Mouse (Mus musculus) forebrain, embryonic 16.5 days (tissue): ENCODE results near the gene Zfp382. TPM values are rescaled to one million over a fixed set of nuclear protein-coding genes. Genes with fewer than 3 reads are reported as not detected.

Experiments used
- ATAC-seq: fragments of 200-750 bp; cut with Nextera tagmentation; 2 replicates; pipeline ENCODE4 v1.8.0; 2017; ENCODE audit warnings: mild to moderate bottlenecking, moderate library complexity
- H3K27ac ChIP-seq: fragments of 300-500 bp; sonication (generic); 2 replicates; pipeline ENCODE4 v1.5.1; 2014; ENCODE audit warnings: low read length, control low read depth
- H3K27me3 ChIP-seq: fragments of 300-500 bp; sonication (generic); replicated peaks from 2 replicates; pipeline ENCODE4 v1.6.1; 2014; ENCODE audit warnings: low read length; ENCODE audit not compliant: control insufficient read depth, insufficient read depth
- H3K36me3 ChIP-seq: fragments of 300-500 bp; sonication (generic); 2 replicates; pipeline ENCODE4 v1.6.1; 2014; ENCODE audit not compliant: control insufficient read depth, insufficient read depth
- H3K4me1 ChIP-seq: fragments of 300-500 bp; sonication (generic); replicated peaks from 2 replicates; pipeline ENCODE4 v1.6.1; 2014; ENCODE audit warnings: low read length; ENCODE audit not compliant: control insufficient read depth, insufficient read depth
- H3K4me2 ChIP-seq: fragments of 300-500 bp; sonication (generic); 2 replicates; pipeline ENCODE4 v1.6.1; 2014; ENCODE audit warnings: mild to moderate bottlenecking, low read length, control low read depth
- H3K4me3 ChIP-seq: fragments of 300-500 bp; sonication (generic); replicated peaks from 2 replicates; pipeline ENCODE4 v1.5.1; 2014; ENCODE audit warnings: mild to moderate bottlenecking, low read length, control low read depth
- H3K9ac ChIP-seq: fragments of 300-500 bp; sonication (generic); replicated peaks from 2 replicates; pipeline ENCODE4 v1.6.1; 2014; ENCODE audit warnings: low read depth, low read length, control low read depth
- H3K9me3 ChIP-seq: fragments of 300-500 bp; sonication (generic); 2 replicates; pipeline ENCODE4 v1.6.1; 2016; ENCODE audit warnings: low read length; ENCODE audit not compliant: control insufficient read depth
- WGBS: fragments of 180-500 bp; shearing (Covaris S2); extraction: QIAGEN DNeasy Blood & Tissue Kit; methylation state at CpG from one replicate; pipeline ENCODE4 v1.1.7; 2014; 5-methylcytosine and 5-hydroxymethylcytosine counted together
- polyA plus RNA-seq: library from polyadenylated mRNA; unstranded; fragments of >200 nt; fragmentation: Nextera tagmentation; extraction: Ambion mirVana; gene quantifications from 2 replicates; pipeline ENCODE4 v1.2.1, GENCODE M21; 2015

Gene Zfp382
- 30.6 and 32.5 TPM in 2 replicates for polyA plus RNA-seq

- Histone ChIP-seq H3K36me3 (peaks cover 3% of the 10 kb centered on the region; the same call in 1 of the 2 replicates), H3K4me3 (peak within 1 kb of the TSS; percentile 59), H3K9ac (peak within 1 kb of the TSS; percentile 79), H3K4me1 (peaks cover 12% of the 10 kb centered on the region), H3K27me3 (no peaks in the 10 kb centered on the region), H3K27ac (peak within 1 kb of the TSS; percentile 74), H3K9me3 (no peaks in the 10 kb centered on the region), H3K4me2 (peak within 1 kb of the TSS; percentile 65)
- under 1% methylated on average over 61 of the region's 61 CpGs for WGBS
- ATAC-seq, result peak; percentile 99
Observed at GRCm38 (mm10) chr7:30121308-30122187, at the start of gene Zfp382. Zfp382 (plus strand) TSS chr7:30121942.

- Histone ChIP-seq H3K9ac (peak within 1 kb of the TSS; percentile 89), H3K4me3 (peak within 1 kb of the TSS; percentile 88), H3K4me2 (peak within 1 kb of the TSS; percentile 91), H3K27ac (peak within 1 kb of the TSS; percentile 80), H3K36me3 (peaks cover 1% of the 10 kb centered on the region), H3K4me1 (peaks cover 4% of the 10 kb centered on the region), H3K27me3 (no peaks in the 10 kb centered on the region), H3K9me3 (no peaks in the 10 kb centered on the region)
- under 1% methylated on average over 50 of the region's 50 CpGs for WGBS
- peak; percentile 96 for ATAC-seq
Observed at GRCm38 (mm10) chr7:30072146-30073028, 49.4 kb upstream of the Zfp382 start, which contains the start of gene Zfp82. Zfp82 (minus strand) TSS chr7:30072900.

GRCm38 (mm10) chr7:30086524-30086923 lies 35.2 kb upstream of the Zfp382 start:
- ATAC-seq, result no peak
- no peak overlapping the region for H3K4me3 ChIP-seq
- peaks cover 25% of the 10 kb centered on the region for H3K4me1 ChIP-seq
- 94% methylated on average over 9 of the region's 9 CpGs for WGBS
- H3K27me3 ChIP-seq, result no peaks in the 10 kb centered on the region
- H3K4me2 ChIP-seq, result no peak overlapping the region
- no peak overlapping the region for H3K9ac ChIP-seq
- no peak overlapping the region for H3K27ac ChIP-seq
- H3K36me3 ChIP-seq, result peaks cover 18% of the 10 kb centered on the region
- H3K9me3 ChIP-seq, result no peaks in the 10 kb centered on the region

GRCm38 (mm10) chr7:30089405-30089804 lies 32.3 kb upstream of the Zfp382 start:
- no peak for ATAC-seq
- Histone ChIP-seq H3K27me3 (no peaks in the 10 kb centered on the region), H3K9ac (peak overlapping the region; percentile 59), H3K9me3 (no peaks in the 10 kb centered on the region), H3K27ac (no peak overlapping the region), H3K4me1 (peaks cover 30% of the 10 kb centered on the region), H3K36me3 (peaks cover 18% of the 10 kb centered on the region), H3K4me2 (peak overlapping the region; percentile 86), H3K4me3 (peak overlapping the region; percentile 64)
- 15% methylated on average over 6 of the region's 6 CpGs for WGBS

GRCm38 (mm10) chr7:30090092-30090969 lies 31.4 kb upstream of the Zfp382 start, which contains the start of the genes Gm26920 and Zfp566:
Gm26920 (minus strand) TSS chr7:30090410.
Zfp566 (minus strand) TSS chr7:30090527.
- Histone ChIP-seq H3K27ac (peak within 1 kb of the TSS; percentile 77), H3K36me3 (peaks cover 13% of the 10 kb centered on the region), H3K4me2 (peak within 1 kb of the TSS; percentile 86), H3K4me3 (peak within 1 kb of the TSS; percentile 64), H3K9ac (peak within 1 kb of the TSS; percentile 59), H3K9me3 (no peaks in the 10 kb centered on the region), H3K4me1 (peaks cover 30% of the 10 kb centered on the region), H3K27me3 (no peaks in the 10 kb centered on the region)
- peak; percentile 91 for ATAC-seq
- WGBS, result under 1% methylated on average over 40 of the region's 40 CpGs

GRCm38 (mm10) chr7:30090970-30091585 lies 30.7 kb upstream of the Zfp382 start:
- H3K4me1 ChIP-seq, result peaks cover 35% of the 10 kb centered on the region
- no peaks in the 10 kb centered on the region for H3K9me3 ChIP-seq
- no peaks in the 10 kb centered on the region for H3K27me3 ChIP-seq
- peak overlapping the region; percentile 43 for H3K4me2 ChIP-seq
- 0 out of 2 replicates have a peak, but pooled peaks have one; percentile 0 for ATAC-seq
- H3K4me3 ChIP-seq, result peak overlapping the region; percentile 64
- H3K9ac ChIP-seq, result peak overlapping the region; percentile 0; the same call in 1 of the 2 replicates
- 8% methylated on average over 9 of the region's 9 CpGs for WGBS
- peaks cover 5% of the 10 kb centered on the region; the same call in 1 of the 2 replicates for H3K36me3 ChIP-seq
- peak overlapping the region; percentile 76; the same call in 1 of the 2 replicates for H3K27ac ChIP-seq

- no peak overlapping the region for H3K9ac ChIP-seq
- 82% methylated on average over 9 of the region's 9 CpGs for WGBS
- H3K27me3 ChIP-seq, result no peaks in the 10 kb centered on the region
- ATAC-seq, result no peak
- H3K4me1 ChIP-seq, result peaks cover 39% of the 10 kb centered on the region
- no peaks in the 10 kb centered on the region for H3K36me3 ChIP-seq
- no peak overlapping the region for H3K4me3 ChIP-seq
- no peak overlapping the region for H3K27ac ChIP-seq
- H3K4me2 ChIP-seq, result no peak overlapping the region
- no peaks in the 10 kb centered on the region for H3K9me3 ChIP-seq
Observed at GRCm38 (mm10) chr7:30092666-30093065, 29.1 kb upstream of the Zfp382 start.

- Histone ChIP-seq H3K27me3 (no peaks in the 10 kb centered on the region), H3K4me1 (peaks cover 30% of the 10 kb centered on the region), H3K27ac (no peak overlapping the region), H3K4me2 (peak overlapping the region; percentile 81), H3K4me3 (peak overlapping the region; percentile 66), H3K36me3 (no peaks in the 10 kb centered on the region), H3K9ac (no peak overlapping the region), H3K9me3 (no peaks in the 10 kb centered on the region)
- no peak for ATAC-seq
- 68% methylated on average over 6 of the region's 6 CpGs for WGBS
Observed at GRCm38 (mm10) chr7:30093918-30094415, 27.8 kb upstream of the Zfp382 start.
